Mouse (Mus musculus) right cerebral cortex, adult 2 months (tissue): ENCODE measurements at regions not wholly inside any gene's neighbourhood (a gene's known extent, or its start where the extent isn't known, plus 50 kb on each side); places are given as distances from the start of the nearest gene placed in this dataset.

ENCODE experiments used
- DNase-seq, 2 experiments: peaks; one replicate each; pipeline ENCODE4 v3.0.0; 2021 to 2022; ENCODE audit warnings: low spot score in 2 of 2

- peak; percentile 22 to 37 for DNase-seq
These were observed 695.7 kb upstream of the Kif18a start for GRCm38 (mm10) chr2:108584799-108585198.

- DNase-seq: no peak
These were observed 687.0 kb upstream of the Kif18a start for GRCm38 (mm10) chr2:108593555-108593954.

GRCm38 (mm10) chr2:108600346-108600745 lies 680.2 kb upstream of the Kif18a start:
- DNase-seq: no peak

- DNase-seq: no peak
These were observed 661.0 kb upstream of the Kif18a start for GRCm38 (mm10) chr2:108619580-108619979.

GRCm38 (mm10) chr2:108622367-108623162 lies 658.0 kb upstream of the Kif18a start:
- no peak for DNase-seq

- DNase-seq: no peak
These were observed 644.9 kb upstream of the Kif18a start for GRCm38 (mm10) chr2:108635644-108636043.

- no peak for DNase-seq
These were observed 619.7 kb upstream of the Kif18a start for GRCm38 (mm10) chr2:108660697-108661388.

GRCm38 (mm10) chr2:108677777-108678380 lies 602.7 kb upstream of the Kif18a start:
- no peak for DNase-seq

- DNase-seq: no peak
These were observed 599.0 kb upstream of the Kif18a start for GRCm38 (mm10) chr2:108681574-108681973.

- no peak for DNase-seq
These were observed 594.4 kb upstream of the Kif18a start for GRCm38 (mm10) chr2:108686019-108686743.

GRCm38 (mm10) chr2:108690091-108690490 lies 590.4 kb upstream of the Kif18a start:
- peak; percentile 66 to 82 for DNase-seq

- no peak for DNase-seq
These were observed 589.2 kb upstream of the Kif18a start for GRCm38 (mm10) chr2:108691156-108692007.

GRCm38 (mm10) chr2:108701308-108701707 lies 579.2 kb upstream of the Kif18a start:
- peak; percentile 5 to 8 for DNase-seq

GRCm38 (mm10) chr2:108707856-108708855 lies 572.4 kb upstream of the Kif18a start:
- no peak for DNase-seq

GRCm38 (mm10) chr2:108742079-108742478 lies 538.5 kb upstream of the Kif18a start:
- DNase-seq: no peak

GRCm38 (mm10) chr2:108743511-108743910 lies 537.0 kb upstream of the Kif18a start:
- no peak for DNase-seq

- DNase-seq: no peak
These were observed 535.7 kb upstream of the Kif18a start for GRCm38 (mm10) chr2:108744797-108745196.

GRCm38 (mm10) chr2:108753494-108754225 lies 526.9 kb upstream of the Kif18a start:
- no peak for DNase-seq

GRCm38 (mm10) chr2:108755821-108756220 lies 524.7 kb upstream of the Kif18a start:
- no peak for DNase-seq
